29 mouse cellular contexts compared by ENCODE assay signal in genomic region chr5:137781661-137782060, GRCm38 (mm10). TPM values are rescaled to one million over a fixed set of nuclear protein-coding genes. Genes with fewer than 3 reads are reported as not detected.
DNase-seq lines count a peak whose midpoint lies in the region; ATAC-seq lines count a peak whose summit lies in the region.
"Had no signal": no experiment of that assay in that cellular context is flagged by ENCODE, and none has a peak within 500 bp of the region (broad histone marks: within the 10 kb centered on the region; RNA-seq: fewer than 3 reads in every experiment).

No protein-coding gene starts in this region.

- H3K4me1 ChIP-seq in forebrain, embryonic 13.5 days, result peaks cover 59% of the 10 kb centered on the region
- H3K4me1 ChIP-seq in forebrain, embryonic 16.5 days (replicated peaks; ENCODE audit: control insufficient read depth, insufficient read depth, low read length), result peaks cover 47% of the 10 kb centered on the region
- peaks cover 41% of the 10 kb centered on the region for H3K4me1 ChIP-seq in hindbrain, embryonic 14.5 days (replicated peaks; ENCODE audit: control insufficient read depth, insufficient read depth, low read length)
- H3K4me1 ChIP-seq in hindbrain, embryonic 13.5 days (replicated peaks), result peaks cover 66% of the 10 kb centered on the region
- peaks cover 64% of the 10 kb centered on the region for H3K4me1 ChIP-seq in midbrain, embryonic 10.5 days
- H3K4me1 ChIP-seq in midbrain, embryonic 15.5 days, result peaks cover 57% of the 10 kb centered on the region

- ATAC-seq in forebrain, embryonic 13.5 days, result no peak
- ATAC-seq in forebrain, embryonic 16.5 days, result no peak
- ATAC-seq in hindbrain, embryonic 14.5 days (ENCODE audit: low FRiP score), result no peak
- no peak for ATAC-seq in hindbrain, embryonic 13.5 days (ENCODE audit: low FRiP score)
- ATAC-seq in midbrain, embryonic 15.5 days (replicated peaks), result no peak
- ATAC-seq: CD4-positive, CD25-positive, alpha-beta regulatory T cell, adult 4 months; lung, postnatal 0 days had no signal

- H3K9ac ChIP-seq in forebrain, embryonic 13.5 days, result no peak overlapping the region
- no peak overlapping the region for H3K9ac ChIP-seq in forebrain, embryonic 16.5 days (replicated peaks; ENCODE audit: low read depth, low read length)
- no peak overlapping the region for H3K9ac ChIP-seq in hindbrain, embryonic 14.5 days
- H3K9ac ChIP-seq in hindbrain, embryonic 13.5 days, result no peak overlapping the region
- no peak overlapping the region for H3K9ac ChIP-seq in midbrain, embryonic 15.5 days
- H3K9ac ChIP-seq: heart, embryonic 12.5 days; hindbrain, embryonic 12.5 days; stomach, embryonic 15.5 days had no signal

- no peaks in the 10 kb centered on the region for H3K9me3 ChIP-seq in forebrain, embryonic 13.5 days (replicated peaks)
- H3K9me3 ChIP-seq in forebrain, embryonic 16.5 days (ENCODE audit: control insufficient read depth, low read length), result no peaks in the 10 kb centered on the region
- H3K9me3 ChIP-seq in hindbrain, embryonic 14.5 days (ENCODE audit: control insufficient read depth, low read length), result no peaks in the 10 kb centered on the region
- no peaks in the 10 kb centered on the region for H3K9me3 ChIP-seq in hindbrain, embryonic 13.5 days
- no peaks in the 10 kb centered on the region for H3K9me3 ChIP-seq in midbrain, embryonic 10.5 days (replicated peaks)
- H3K9me3 ChIP-seq in midbrain, embryonic 15.5 days, result no peaks in the 10 kb centered on the region
- H3K9me3 ChIP-seq: embryonic facial prominence, embryonic 13.5 days; forebrain, embryonic 10.5 days; heart, embryonic 12.5 days; hindbrain, embryonic 12.5 days; megakaryocyte, embryonic 14.5 days; stomach, embryonic 15.5 days had no signal

- H3K4me3 ChIP-seq in forebrain, embryonic 13.5 days, result 0 out of 2 replicates have a peak overlapping the region, but pooled peaks have one; percentile 1
- H3K4me3 ChIP-seq in forebrain, embryonic 16.5 days (replicated peaks; ENCODE audit: low read length), result no peak overlapping the region
- no peak overlapping the region for H3K4me3 ChIP-seq in hindbrain, embryonic 14.5 days (replicated peaks; ENCODE audit: low read length)
- H3K4me3 ChIP-seq in hindbrain, embryonic 13.5 days, result no peak overlapping the region
- H3K4me3 ChIP-seq in midbrain, embryonic 10.5 days, result peak overlapping the region; percentile 24; the same call in 1 of the 2 replicates
- H3K4me3 ChIP-seq in midbrain, embryonic 15.5 days, result no peak overlapping the region
- H3K4me3 ChIP-seq: embryonic facial prominence, embryonic 13.5 days; gastrocnemius, adult 2 months; heart, adult 2 months; heart, embryonic 12.5 days; hindbrain, embryonic 12.5 days; megakaryocyte, embryonic 14.5 days; stomach, embryonic 15.5 days had no signal

- 0 out of 2 replicates have a peak overlapping the region, but pooled peaks have one; percentile 95 for H3K4me2 ChIP-seq in forebrain, embryonic 13.5 days
- H3K4me2 ChIP-seq in forebrain, embryonic 16.5 days (ENCODE audit: low read length), result no peak overlapping the region
- 0 out of 2 replicates have a peak overlapping the region, but pooled peaks have one; percentile 2 for H3K4me2 ChIP-seq in hindbrain, embryonic 14.5 days (replicated peaks)
- no peak overlapping the region for H3K4me2 ChIP-seq in hindbrain, embryonic 13.5 days
- H3K4me2 ChIP-seq in midbrain, embryonic 15.5 days, result no peak overlapping the region
- H3K4me2 ChIP-seq: embryonic facial prominence, embryonic 13.5 days; heart, embryonic 12.5 days; hindbrain, embryonic 12.5 days; stomach, embryonic 15.5 days had no signal

- peaks cover 48% of the 10 kb centered on the region for H3K36me3 ChIP-seq in forebrain, embryonic 13.5 days (ENCODE audit: poor library complexity, severe bottlenecking)
- H3K36me3 ChIP-seq in forebrain, embryonic 16.5 days (ENCODE audit: control insufficient read depth, insufficient read depth), result peaks cover 14% of the 10 kb centered on the region
- H3K36me3 ChIP-seq in hindbrain, embryonic 14.5 days (replicated peaks; ENCODE audit: control insufficient read depth, insufficient read depth), result peaks cover 45% of the 10 kb centered on the region
- H3K36me3 ChIP-seq in hindbrain, embryonic 13.5 days, result peaks cover 45% of the 10 kb centered on the region
- peaks cover 53% of the 10 kb centered on the region for H3K36me3 ChIP-seq in midbrain, embryonic 10.5 days
- peaks cover 12% of the 10 kb centered on the region; the same call in 1 of the 2 replicates for H3K36me3 ChIP-seq in midbrain, embryonic 15.5 days (replicated peaks)

- H3K27ac ChIP-seq in forebrain, embryonic 13.5 days, result no peak overlapping the region
- no peak overlapping the region for H3K27ac ChIP-seq in forebrain, embryonic 16.5 days (ENCODE audit: low read length)
- H3K27ac ChIP-seq in hindbrain, embryonic 14.5 days, result no peak overlapping the region
- no peak overlapping the region for H3K27ac ChIP-seq in hindbrain, embryonic 13.5 days
- no peak overlapping the region for H3K27ac ChIP-seq in midbrain, embryonic 10.5 days (replicated peaks)
- no peak overlapping the region for H3K27ac ChIP-seq in midbrain, embryonic 15.5 days
- H3K27ac ChIP-seq: embryonic facial prominence, embryonic 13.5 days; forebrain, embryonic 10.5 days; gastrocnemius, adult 2 months; heart, adult 2 months; hindbrain, embryonic 12.5 days; stomach, embryonic 15.5 days had no signal

- H3K27me3 ChIP-seq in forebrain, embryonic 13.5 days, result no peaks in the 10 kb centered on the region
- H3K27me3 ChIP-seq in forebrain, embryonic 16.5 days (replicated peaks; ENCODE audit: control insufficient read depth, insufficient read depth, low read length), result no peaks in the 10 kb centered on the region
- no peaks in the 10 kb centered on the region for H3K27me3 ChIP-seq in hindbrain, embryonic 14.5 days (ENCODE audit: control insufficient read depth, insufficient read depth, low read length)
- no peaks in the 10 kb centered on the region for H3K27me3 ChIP-seq in hindbrain, embryonic 13.5 days
- no peaks in the 10 kb centered on the region for H3K27me3 ChIP-seq in midbrain, embryonic 10.5 days (ENCODE audit: low read depth, poor library complexity, severe bottlenecking)
- H3K27me3 ChIP-seq in midbrain, embryonic 15.5 days (replicated peaks), result no peaks in the 10 kb centered on the region
- H3K27me3 ChIP-seq: embryonic facial prominence, embryonic 13.5 days; heart, embryonic 12.5 days; hindbrain, embryonic 12.5 days; megakaryocyte, embryonic 14.5 days; stomach, embryonic 15.5 days had no signal

- WGBS in forebrain, embryonic 13.5 days, result 91% methylated on average over 7 of the region's 7 CpGs
- WGBS in forebrain, embryonic 16.5 days, result 94% methylated on average over 7 of the region's 7 CpGs
- WGBS in hindbrain, embryonic 14.5 days, result 96% methylated on average over 7 of the region's 7 CpGs
- 94% methylated on average over 7 of the region's 7 CpGs for WGBS in hindbrain, embryonic 13.5 days
- 90% methylated on average over 7 of the region's 7 CpGs for WGBS in midbrain, embryonic 10.5 days
- 94% methylated on average over 7 of the region's 7 CpGs for WGBS in midbrain, embryonic 15.5 days

- no peak for DNase-seq in hindbrain, embryonic 14.5 days (ENCODE audit: low spot score)
- DNase-seq in midbrain, embryonic 10.5 days (ENCODE audit: low spot score), result no peak
- peak; percentile 11 for DNase-seq in induced T-regulatory cell, adult 2 months (ENCODE audit: low read depth)
- DNase-seq in ovary, adult 18-20 months (ENCODE audit: low spot score), result no peak
- DNase-seq: adrenal gland, postnatal 36 days; cerebellum, adult 18-20 months; embryo, embryonic 11 days; gastrocnemius, adult 2 months; gastrocnemius, postnatal 36 days; heart, adult 2 months; heart, postnatal 10 days; kidney, adult 18-20 months; kidney, postnatal 14 days; layer of hippocampus, adult 9-11 months; lung, adult 18-20 months; lung, postnatal 4 days; midbrain, embryonic 14.5 days had no signal

RNA-seq across cellular contexts. Expression of gene Ppp1r35, which starts 3.0 kb away (rescaled TPM):
- polyA plus RNA-seq in forebrain, embryonic 13.5 days (2015; fragmentation: Nextera tagmentation; extraction: Ambion mirVana), result 38.3 and 45.0 TPM in 2 replicates
- 28.7 and 34.4 TPM in 2 replicates for polyA plus RNA-seq in forebrain, embryonic 16.5 days (2015; fragmentation: Nextera tagmentation; extraction: Ambion mirVana)
- polyA plus RNA-seq in hindbrain, embryonic 14.5 days (2014; fragmentation: Nextera tagmentation; extraction: Ambion mirVana), result 51.1 and 58.7 TPM in 2 replicates
- 40.6 and 44.1 TPM in 2 replicates for polyA plus RNA-seq in hindbrain, embryonic 13.5 days (2015; fragmentation: Nextera tagmentation; extraction: Ambion mirVana)
- 62.6 and 63.9 TPM in 2 replicates for polyA plus RNA-seq in midbrain, embryonic 10.5 days (2016; fragmentation: Nextera tagmentation; extraction: Ambion mirVana)
- 37.3 and 45.0 TPM in 2 replicates for polyA plus RNA-seq in midbrain, embryonic 15.5 days (2015; fragmentation: Nextera tagmentation; extraction: Ambion mirVana)

RNA-seq across cellular contexts. Expression of gene Mepce, which starts 5.8 kb away (rescaled TPM):
- polyA plus RNA-seq in forebrain, embryonic 13.5 days (2015; fragmentation: Nextera tagmentation; extraction: Ambion mirVana), result 10.3 and 12.3 TPM in 2 replicates
- polyA plus RNA-seq in forebrain, embryonic 16.5 days (2015; fragmentation: Nextera tagmentation; extraction: Ambion mirVana), result 10.2 and 11.9 TPM in 2 replicates
- polyA plus RNA-seq in hindbrain, embryonic 14.5 days (2014; fragmentation: Nextera tagmentation; extraction: Ambion mirVana), result 11.0 and 11.7 TPM in 2 replicates
- 10.7 and 11.1 TPM in 2 replicates for polyA plus RNA-seq in hindbrain, embryonic 13.5 days (2015; fragmentation: Nextera tagmentation; extraction: Ambion mirVana)
- 11.7 and 12.5 TPM in 2 replicates for polyA plus RNA-seq in midbrain, embryonic 10.5 days (2016; fragmentation: Nextera tagmentation; extraction: Ambion mirVana)
- polyA plus RNA-seq in midbrain, embryonic 15.5 days (2015; fragmentation: Nextera tagmentation; extraction: Ambion mirVana), result 10.7 and 10.8 TPM in 2 replicates

RNA-seq across cellular contexts. Expression of gene Zcwpw1, which starts 5.9 kb away (rescaled TPM):
- polyA plus RNA-seq in forebrain, embryonic 13.5 days (2015; fragmentation: Nextera tagmentation; extraction: Ambion mirVana), result 12.7 and 15.4 TPM in 2 replicates
- 11.1 and 11.2 TPM in 2 replicates for polyA plus RNA-seq in forebrain, embryonic 16.5 days (2015; fragmentation: Nextera tagmentation; extraction: Ambion mirVana)
- polyA plus RNA-seq in hindbrain, embryonic 14.5 days (2014; fragmentation: Nextera tagmentation; extraction: Ambion mirVana), result 7.9 and 8.3 TPM in 2 replicates
- polyA plus RNA-seq in hindbrain, embryonic 13.5 days (2015; fragmentation: Nextera tagmentation; extraction: Ambion mirVana), result 10.6 and 12.3 TPM in 2 replicates
- polyA plus RNA-seq in midbrain, embryonic 10.5 days (2016; fragmentation: Nextera tagmentation; extraction: Ambion mirVana), result 13.8 and 16.1 TPM in 2 replicates
- 10.5 and 11.9 TPM in 2 replicates for polyA plus RNA-seq in midbrain, embryonic 15.5 days (2015; fragmentation: Nextera tagmentation; extraction: Ambion mirVana)

RNA-seq across cellular contexts. Expression of gene Tsc22d4, which starts 36.1 kb away (rescaled TPM):
- polyA plus RNA-seq in forebrain, embryonic 13.5 days (2015; fragmentation: Nextera tagmentation; extraction: Ambion mirVana), result 64.3 and 71.0 TPM in 2 replicates
- polyA plus RNA-seq in forebrain, embryonic 16.5 days (2015; fragmentation: Nextera tagmentation; extraction: Ambion mirVana), result 69.1 and 72.2 TPM in 2 replicates
- 67.6 and 72.8 TPM in 2 replicates for polyA plus RNA-seq in hindbrain, embryonic 14.5 days (2014; fragmentation: Nextera tagmentation; extraction: Ambion mirVana)
- polyA plus RNA-seq in hindbrain, embryonic 13.5 days (2015; fragmentation: Nextera tagmentation; extraction: Ambion mirVana), result 61.1 and 62.5 TPM in 2 replicates
- 75.6 and 75.8 TPM in 2 replicates for polyA plus RNA-seq in midbrain, embryonic 10.5 days (2016; fragmentation: Nextera tagmentation; extraction: Ambion mirVana)
- polyA plus RNA-seq in midbrain, embryonic 15.5 days (2015; fragmentation: Nextera tagmentation; extraction: Ambion mirVana), result 58.0 and 59.8 TPM in 2 replicates

RNA-seq across cellular contexts. Expression of gene Nyap1, which starts 40.3 kb away (rescaled TPM):
- 25.0 and 26.5 TPM in 2 replicates for polyA plus RNA-seq in forebrain, embryonic 13.5 days (2015; fragmentation: Nextera tagmentation; extraction: Ambion mirVana)
- 52.3 and 59.8 TPM in 2 replicates for polyA plus RNA-seq in forebrain, embryonic 16.5 days (2015; fragmentation: Nextera tagmentation; extraction: Ambion mirVana)
- polyA plus RNA-seq in hindbrain, embryonic 14.5 days (2014; fragmentation: Nextera tagmentation; extraction: Ambion mirVana), result 14.2 and 18.8 TPM in 2 replicates
- 32.9 and 34.1 TPM in 2 replicates for polyA plus RNA-seq in hindbrain, embryonic 13.5 days (2015; fragmentation: Nextera tagmentation; extraction: Ambion mirVana)
- 5.1 and 8.4 TPM in 2 replicates for polyA plus RNA-seq in midbrain, embryonic 10.5 days (2016; fragmentation: Nextera tagmentation; extraction: Ambion mirVana)
- polyA plus RNA-seq in midbrain, embryonic 15.5 days (2015; fragmentation: Nextera tagmentation; extraction: Ambion mirVana), result 58.6 and 61.2 TPM in 2 replicates

Comparison
In these comparisons a context has a peak if more than half of its experiments do, and no peak if none do; other contexts are left out.
1. H3K4me2 ChIP-seq: peak in forebrain, embryonic 13.5 days (single experiment) and hindbrain, embryonic 14.5 days (single experiment); none in forebrain, embryonic 16.5 days (single experiment), hindbrain, embryonic 13.5 days (single experiment) and midbrain, embryonic 15.5 days (single experiment).
2. H3K4me3 ChIP-seq: peak in forebrain, embryonic 13.5 days (single experiment) and midbrain, embryonic 10.5 days (single experiment); none in forebrain, embryonic 16.5 days (single experiment), hindbrain, embryonic 14.5 days (single experiment), hindbrain, embryonic 13.5 days (single experiment) and midbrain, embryonic 15.5 days (single experiment).